Mouse (Mus musculus) kidney, adult 8-10 months (tissue): ENCODE results near the gene Calhm2.
"Not testable (repeated sequence)": the region's sequence is repeated elsewhere in the genome, so short reads cannot be mapped to it uniquely, and the experiment has no call there.

Experiments used
- DNase-seq, 2 experiments: peaks; one replicate each; pipeline ENCODE4 v3.0.0; 2022

The Calhm2 gene

DNA sequence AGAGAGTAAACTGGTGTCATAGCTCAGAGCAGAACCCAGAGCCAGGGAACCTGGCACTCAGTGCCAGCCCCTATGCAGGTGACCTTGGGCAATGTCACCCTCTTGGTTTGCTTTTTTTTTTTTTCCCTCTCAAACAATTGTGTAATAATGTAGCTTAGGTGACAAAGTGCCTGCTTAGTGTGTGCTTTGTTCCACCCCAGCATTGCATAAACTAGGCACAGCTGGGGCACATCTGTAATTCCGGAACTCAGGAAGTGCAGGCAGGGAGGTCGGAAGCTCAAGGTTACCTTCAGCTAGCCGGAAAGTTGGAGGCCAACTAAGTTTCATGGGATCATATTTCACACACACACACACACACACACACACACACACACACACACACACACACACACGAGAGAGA lies 11.8 kb upstream of the Calhm2 start:
- no peak for DNase-seq

GRCm38 (mm10) chr19:47148267-47148847 lies 10.3 kb upstream of the Calhm2 start:
- no peak for DNase-seq

DNA sequence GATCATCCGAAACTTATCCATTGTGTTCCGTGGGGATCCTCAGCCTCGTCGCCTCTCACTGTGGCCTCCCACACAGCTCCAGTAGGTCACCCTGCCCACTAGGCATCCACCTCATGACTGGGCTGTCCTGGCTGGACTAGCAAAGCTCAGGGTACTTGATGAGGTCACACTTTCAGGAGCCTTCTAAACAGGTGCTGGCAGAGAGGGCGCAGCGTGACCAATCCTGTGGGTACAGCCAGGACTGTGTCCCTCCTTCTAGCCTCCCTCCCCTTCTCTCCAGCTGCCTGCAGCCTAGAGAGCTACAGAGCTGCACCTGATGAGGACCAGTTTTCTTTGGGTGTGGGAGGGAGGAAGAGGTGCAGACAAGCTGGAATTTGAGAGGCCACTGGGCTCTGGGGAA lies 6.1 kb upstream of the Calhm2 start, which contains the start of gene Calhm1:
Calhm1 (minus strand) TSS at position 101 of the 400 bp plus-strand sequence.
- DNase-seq: no peak

DNA sequence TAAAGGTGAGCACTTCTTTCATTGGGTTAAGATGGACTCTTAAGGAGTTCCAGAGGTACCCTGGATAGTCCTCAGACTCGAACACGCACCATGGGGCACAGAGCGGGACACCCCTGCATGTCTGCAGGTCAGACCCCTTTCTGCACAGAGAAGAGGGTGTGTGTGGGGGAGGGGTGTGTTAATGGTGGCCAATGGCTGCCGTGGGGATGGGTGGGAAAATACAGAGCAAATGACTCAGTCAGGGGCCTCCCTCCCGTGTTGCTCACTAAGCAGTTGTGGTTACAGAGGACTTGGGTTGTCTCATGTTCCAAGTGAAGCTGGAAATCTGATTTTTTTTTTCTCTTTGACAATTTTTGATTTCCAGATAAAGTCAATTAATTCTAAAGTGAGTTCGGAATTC lies 4.3 kb upstream of the Calhm2 start:
- no peak for DNase-seq

DNA sequence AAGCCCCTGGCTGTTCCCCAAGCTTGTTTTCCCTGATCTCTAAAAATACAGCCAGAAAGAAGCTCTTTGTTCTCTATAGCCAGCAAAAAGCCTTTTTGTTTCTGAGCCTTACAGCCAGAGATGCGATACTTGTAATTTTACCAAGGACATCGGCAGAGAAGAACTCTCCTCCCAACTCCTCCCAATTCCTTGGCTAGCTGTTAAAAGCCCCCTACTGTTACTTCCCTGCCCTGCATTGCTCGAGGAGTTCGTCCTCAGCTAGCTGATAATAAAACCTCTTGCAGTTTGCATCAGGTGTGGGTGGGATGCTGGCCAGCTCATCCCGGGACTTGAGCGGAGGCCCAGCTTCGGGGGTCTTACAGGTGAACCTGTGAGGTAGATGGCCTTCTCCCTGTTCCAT lies 1.5 kb upstream of the Calhm2 start:
- DNase-seq: not testable (repeated sequence)

GRCm38 (mm10) chr19:47137051-47137581 lies 978 bp downstream of the Calhm2 start:
- peak; percentile 33 to 42 for DNase-seq

DNA sequence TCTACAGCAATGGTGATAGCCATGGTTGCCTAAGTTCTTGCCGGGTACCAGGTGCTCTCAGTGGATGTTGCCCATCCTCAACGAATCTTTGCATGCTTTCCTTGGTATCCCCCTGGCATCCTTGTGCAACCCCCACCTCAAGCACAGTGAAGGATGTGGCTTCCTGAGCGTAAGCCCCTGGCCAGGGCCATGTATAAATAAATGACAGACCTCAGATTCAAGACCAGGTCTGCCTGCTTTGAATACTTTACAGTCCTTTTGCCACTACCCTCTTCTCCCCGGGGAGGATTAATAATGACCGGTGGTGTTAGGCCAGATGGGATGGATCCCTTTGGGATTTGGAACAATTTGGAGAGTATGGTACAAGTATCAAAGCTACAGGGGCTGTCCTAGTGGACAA lies 1.9 kb downstream of the Calhm2 start:
- no peak for DNase-seq

GRCm38 (mm10) chr19:47135568-47135967 lies 2.5 kb downstream of the Calhm2 start:
- no peak for DNase-seq

GRCm38 (mm10) chr19:47133161-47133560 lies 4.9 kb downstream of the Calhm2 start:
- DNase-seq: no peak

- DNase-seq: no peak
Measured at GRCm38 (mm10) chr19:47130551-47131125, 7.5 kb downstream of the Calhm2 start.

DNA sequence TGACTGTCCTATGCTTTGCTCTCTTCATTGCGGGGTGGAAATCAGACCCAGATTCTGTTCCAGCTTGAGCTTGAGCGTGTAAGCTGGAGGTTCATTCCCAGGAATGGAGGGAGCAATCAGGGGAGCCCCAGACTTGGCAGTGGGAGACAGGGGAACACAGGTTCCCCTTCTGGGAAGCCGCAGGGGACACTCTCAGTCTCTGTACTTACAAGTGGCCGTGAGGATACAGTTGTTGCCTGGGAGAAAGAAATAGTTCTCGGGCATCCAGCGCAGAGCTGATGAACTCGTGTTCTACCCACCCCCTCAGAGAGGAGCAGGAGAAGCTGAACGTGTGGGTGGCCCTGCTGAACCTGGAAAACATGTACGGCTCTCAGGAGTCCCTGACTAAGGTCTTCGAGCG lies 9.3 kb downstream of the Calhm2 start:
- DNase-seq: no peak

- DNase-seq: no peak
Measured at GRCm38 (mm10) chr19:47128164-47128563, 9.9 kb downstream of the Calhm2 start.

DNA sequence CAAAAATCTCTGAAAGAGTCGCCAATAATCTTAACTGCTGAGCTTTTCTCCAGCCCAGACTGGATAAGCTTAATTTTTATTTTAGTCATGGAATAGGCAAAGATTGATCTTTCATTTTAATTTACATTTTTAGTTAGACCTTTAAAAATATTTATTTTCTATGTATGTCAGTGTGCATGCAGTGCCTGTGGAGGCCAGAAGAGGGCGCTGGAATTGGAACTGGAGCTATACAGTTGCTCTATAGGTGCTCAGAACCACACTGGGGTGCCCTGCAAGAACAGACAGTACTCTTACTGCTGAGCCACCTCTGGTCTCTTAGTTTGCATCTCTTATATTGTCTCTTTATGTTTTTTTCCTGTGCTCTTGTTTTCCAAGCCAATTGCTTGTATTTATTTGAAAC lies 15.3 kb downstream of the Calhm2 start:
- peak in 1 of 2 experiments; percentile 19 for DNase-seq

GRCm38 (mm10) chr19:47121054-47121453 lies 17.0 kb downstream of the Calhm2 start:
- DNase-seq: no peak

DNA sequence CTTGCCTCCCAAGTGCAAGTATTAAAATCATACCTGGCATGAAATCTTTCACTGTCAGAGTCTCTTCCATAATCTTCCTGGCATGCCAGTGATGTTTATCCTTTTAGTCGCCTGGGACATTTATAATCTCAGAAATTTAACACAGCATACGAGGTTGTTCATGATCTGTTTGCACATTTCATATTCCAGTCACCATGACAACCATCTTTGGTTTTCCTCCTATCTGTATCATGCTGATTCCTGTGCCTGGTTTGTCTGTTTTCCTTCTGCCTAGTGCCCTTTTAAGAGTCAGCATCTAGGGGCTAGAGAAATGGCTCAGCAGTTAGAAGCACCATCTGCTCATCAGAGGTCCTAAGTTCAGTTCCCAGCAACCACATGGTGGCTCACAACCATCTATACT lies 19.5 kb downstream of the Calhm2 start:
- DNase-seq: no peak

DNA sequence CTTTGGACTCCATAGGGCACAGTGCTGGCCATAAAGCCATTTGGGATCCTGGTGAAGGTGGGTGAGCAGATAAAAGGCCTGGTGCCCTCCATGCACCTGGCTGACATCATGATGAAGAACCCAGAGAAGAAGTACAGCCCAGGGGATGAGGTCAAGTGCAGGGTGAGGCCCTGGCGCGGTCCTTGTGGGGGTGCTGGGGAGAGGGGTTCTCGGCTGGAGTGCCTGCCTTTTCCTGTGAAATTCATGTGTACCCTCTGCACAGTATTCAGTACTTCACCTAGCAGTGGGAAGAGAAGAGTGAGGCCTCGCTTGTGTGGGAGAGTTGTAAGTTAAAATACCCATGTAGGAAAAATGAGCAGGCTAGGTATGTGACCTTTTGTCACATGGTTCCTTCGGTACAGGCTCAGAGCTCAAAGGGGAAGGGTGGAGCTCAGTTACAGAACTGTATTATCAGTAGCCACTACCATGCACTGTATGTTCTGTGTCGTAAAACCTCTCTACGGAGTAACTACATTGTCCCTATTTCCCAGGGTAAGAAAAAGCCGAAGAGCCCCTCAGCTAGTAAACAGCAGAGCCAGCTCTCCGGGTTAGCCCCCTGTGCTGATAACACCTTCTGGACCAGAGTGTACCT lies 33.3 kb downstream of the Calhm2 start:
- DNase-seq: no peak

GRCm38 (mm10) chr19:47101080-47101479 lies 37.0 kb downstream of the Calhm2 start:
- DNase-seq: no peak

DNA sequence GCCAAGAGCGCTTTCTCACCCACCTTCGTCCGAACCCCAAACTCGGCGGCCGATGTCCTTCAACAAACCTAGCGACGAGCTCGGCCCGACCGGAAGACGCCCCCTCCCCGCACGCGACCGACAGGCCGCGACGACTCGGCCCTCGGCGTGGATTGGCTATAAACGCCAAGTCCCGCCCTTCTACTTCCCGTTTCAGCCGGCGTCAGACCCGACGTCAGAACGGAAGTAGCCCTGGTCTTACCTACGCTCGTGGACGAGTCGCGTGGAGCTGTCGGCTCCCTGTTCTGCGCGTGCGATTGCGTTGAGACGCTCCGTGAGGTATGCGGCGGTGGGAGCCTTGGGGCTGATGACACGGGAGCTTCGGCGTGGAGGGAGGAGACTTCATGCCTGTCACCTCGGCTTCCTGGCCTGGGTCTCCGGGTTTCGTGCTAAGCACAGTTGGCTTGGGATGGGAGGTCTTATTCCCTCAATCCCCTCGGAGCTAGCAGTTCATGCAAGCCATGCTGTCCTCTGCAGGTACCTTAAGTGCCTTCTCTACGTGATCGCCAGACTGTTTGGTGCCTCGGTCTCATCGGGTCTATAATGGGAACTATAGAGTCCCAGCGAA lies 47.4 kb downstream of the Calhm2 start, which contains the start of the genes Usmg5 and Pdcd11:
Usmg5 (minus strand) TSS at position 98 of the 607 bp plus-strand sequence.
Pdcd11 (plus strand) TSS at position 219 of the 607 bp plus-strand sequence.
- DNase-seq: peak; percentile 95 to 96

DNA sequence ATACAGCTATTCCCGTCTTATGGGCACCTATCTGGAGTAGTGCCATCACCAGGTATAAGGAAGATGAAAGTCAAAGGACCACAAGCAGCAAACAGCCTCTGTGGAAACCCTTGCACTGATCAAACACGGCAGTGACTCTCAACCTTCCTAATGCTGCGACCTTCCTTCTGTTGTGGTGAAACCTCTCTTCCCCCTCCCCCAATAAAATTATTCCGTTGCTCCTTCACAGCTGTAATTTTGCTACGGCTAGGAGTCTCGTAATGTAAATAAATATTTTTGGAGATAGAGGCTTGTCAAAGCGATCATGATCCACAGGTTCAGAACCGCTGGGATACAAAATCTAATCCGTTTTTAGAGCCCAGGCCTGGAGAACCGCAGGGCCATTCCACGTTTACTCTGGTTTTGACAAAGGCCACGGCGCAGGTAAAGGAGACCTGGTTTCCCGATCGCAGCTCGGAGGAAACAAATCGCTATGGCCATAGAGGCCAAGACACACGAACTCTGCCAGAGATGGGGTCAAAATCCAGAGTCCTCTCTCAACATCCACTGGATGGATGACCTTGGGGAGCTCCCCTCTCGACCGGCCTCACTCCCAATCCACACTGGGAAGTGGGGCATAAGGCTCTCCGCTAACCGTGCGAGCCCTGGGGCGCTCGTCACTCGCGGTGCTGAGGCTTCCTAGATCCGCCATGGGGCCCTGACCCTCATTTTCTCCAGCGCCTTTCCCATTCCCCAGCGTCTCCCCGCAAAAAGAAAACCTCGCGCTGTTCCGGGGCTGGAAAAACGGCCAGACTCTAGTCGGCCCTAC lies 48.2 kb downstream of the Calhm2 start:
- DNase-seq: peak; percentile 47

DNA sequence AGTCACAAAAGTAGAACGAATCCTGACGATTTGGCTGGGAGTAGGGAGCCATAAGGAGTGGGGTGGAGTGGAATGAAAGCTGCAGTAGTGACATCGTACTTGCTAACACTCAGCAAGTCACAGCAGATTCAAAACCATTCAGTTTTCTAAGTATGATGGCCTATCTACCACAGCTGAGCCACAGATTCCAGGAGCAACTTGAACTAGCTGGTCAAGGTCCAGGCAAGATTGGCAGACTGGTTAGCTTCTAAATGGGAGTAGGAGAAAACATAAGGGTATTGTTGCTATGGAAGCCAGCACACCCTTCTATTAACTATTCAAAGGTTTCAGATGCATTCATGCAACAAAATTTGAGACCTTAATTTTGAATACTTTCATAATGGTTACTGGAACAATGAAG lies 49.9 kb downstream of the Calhm2 start:
- DNase-seq: peak; percentile 51 to 66

DNA sequence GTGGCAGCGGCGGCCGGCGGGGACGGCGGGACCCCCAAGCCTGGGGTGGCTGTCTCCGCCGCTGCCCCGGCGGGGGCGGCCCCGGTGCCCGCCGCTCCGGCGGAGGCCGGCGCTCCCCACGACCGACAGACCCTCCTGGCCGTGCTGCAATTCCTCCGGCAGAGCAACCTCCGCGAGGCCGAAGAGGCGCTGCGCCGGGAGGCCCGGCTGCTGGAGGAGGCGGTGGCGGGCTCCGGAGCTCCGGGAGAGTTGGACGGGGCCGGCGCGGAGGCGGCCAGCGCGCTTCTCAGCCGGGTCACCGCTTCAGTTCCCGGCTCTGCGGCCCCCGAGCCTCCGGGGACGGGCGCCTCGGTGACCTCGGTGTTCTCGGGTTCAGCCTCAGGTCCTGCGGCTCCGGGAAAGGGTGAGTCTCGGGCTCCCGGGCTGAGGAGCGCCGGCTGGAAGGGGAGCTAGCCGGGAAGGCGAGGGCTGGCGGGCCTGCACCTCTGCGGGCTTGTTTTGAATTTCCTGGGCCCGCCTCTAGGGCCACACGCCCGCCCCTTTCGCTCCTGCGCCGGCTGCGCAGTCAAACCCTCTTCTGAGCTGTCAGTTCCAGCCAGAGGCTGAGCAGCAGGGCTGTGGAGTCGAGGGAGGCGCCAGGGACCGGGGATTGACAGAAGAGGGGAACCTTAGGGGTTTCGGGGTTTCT lies 70.0 kb downstream of the Calhm2 start:
- DNase-seq: peak; percentile 85 to 88
